In genomic region chr7:45309455-45309854, GRCm38 (mm10) we compare ENCODE assay signal across 9 mouse cellular contexts. TPM values are rescaled to one million over a fixed set of nuclear protein-coding genes. Genes with fewer than 3 reads are reported as not detected.
DNase-seq lines count a peak whose midpoint lies in the region; ATAC-seq lines count a peak whose summit lies in the region.
"Had no signal": no experiment of that assay in that cellular context is flagged by ENCODE, and none has a peak within 500 bp of the region (broad histone marks: within the 10 kb centered on the region; RNA-seq: fewer than 3 reads in every experiment).

No protein-coding gene starts in this region.

- WGBS in intestine, embryonic 14.5 days = 18% methylated on average over 9 of the region's 9 CpGs
- 14% methylated on average over 9 of the region's 9 CpGs for WGBS in intestine, embryonic 16.5 days

- no peak overlapping the region for H3K9ac ChIP-seq in intestine, embryonic 14.5 days (ENCODE audit: low read length)
- H3K9ac ChIP-seq in intestine, embryonic 16.5 days (ENCODE audit: low read depth, low read length) = no peak overlapping the region
- H3K9ac ChIP-seq: limb, embryonic 15.5 days had no signal

- H3K4me1 ChIP-seq in intestine, embryonic 14.5 days (replicated peaks; ENCODE audit: control insufficient read depth, insufficient read depth, low read length) = peaks cover 22% of the 10 kb centered on the region; the same call in 1 of the 2 replicates
- H3K4me1 ChIP-seq in intestine, embryonic 16.5 days (ENCODE audit: control insufficient read depth, insufficient read depth, low read length) = peaks cover 16% of the 10 kb centered on the region

- no peak overlapping the region for H3K4me3 ChIP-seq in intestine, embryonic 14.5 days (ENCODE audit: low read depth, low read length)
- no peak overlapping the region for H3K4me3 ChIP-seq in intestine, embryonic 16.5 days (ENCODE audit: low read length)
- H3K4me3 ChIP-seq: limb, embryonic 15.5 days had no signal

- H3K4me2 ChIP-seq in intestine, embryonic 14.5 days (ENCODE audit: low read length) = no peak overlapping the region
- no peak overlapping the region for H3K4me2 ChIP-seq in intestine, embryonic 16.5 days (ENCODE audit: low read depth, low read length)
- H3K4me2 ChIP-seq: limb, embryonic 15.5 days had no signal

- peak; percentile 72 for DNase-seq in intestine, embryonic 14.5 days (ENCODE audit: low spot score)
- DNase-seq in CD4-positive helper T cell, adult 2 months (ENCODE audit: low read depth, low spot score) = peak; percentile 71
- peak; percentile 90 for DNase-seq in ZHBTc4 (ENCODE audit: low read depth, low spot score)
- peak; percentile 79 for DNase-seq in embryo, embryonic 11 days
- DNase-seq in kidney, postnatal 14 days = peak; percentile 54
- no peak for DNase-seq in yolk sac, embryonic 10.5 days (ENCODE audit: low spot score)

- no peaks in the 10 kb centered on the region for H3K9me3 ChIP-seq in intestine, embryonic 14.5 days (ENCODE audit: control insufficient read depth, low read length)
- H3K9me3 ChIP-seq in intestine, embryonic 16.5 days (ENCODE audit: control insufficient read depth, low read length) = no peaks in the 10 kb centered on the region
- H3K9me3 ChIP-seq: limb, embryonic 15.5 days had no signal

- peaks cover 18% of the 10 kb centered on the region for H3K36me3 ChIP-seq in intestine, embryonic 14.5 days (ENCODE audit: control insufficient read depth, insufficient read depth, low read length)
- H3K36me3 ChIP-seq in intestine, embryonic 16.5 days (ENCODE audit: control insufficient read depth, insufficient read depth, low read length) = peaks cover 6% of the 10 kb centered on the region; the same call in 1 of the 2 replicates

- H3K27me3 ChIP-seq in intestine, embryonic 14.5 days (replicated peaks; ENCODE audit: control insufficient read depth, insufficient read depth, low read length) = no peaks in the 10 kb centered on the region
- no peaks in the 10 kb centered on the region for H3K27me3 ChIP-seq in intestine, embryonic 16.5 days (replicated peaks; ENCODE audit: control insufficient read depth, insufficient read depth, low read length)
- H3K27me3 ChIP-seq: limb, embryonic 15.5 days had no signal

- H3K27ac ChIP-seq in intestine, embryonic 14.5 days (ENCODE audit: low read depth) = no peak overlapping the region
- no peak overlapping the region for H3K27ac ChIP-seq in intestine, embryonic 16.5 days (ENCODE audit: low read length)
- H3K27ac ChIP-seq: limb, embryonic 15.5 days had no signal

- ATAC-seq in intestine, embryonic 14.5 days (replicated peaks; ENCODE audit: low FRiP score, low TSS enrichment, low read depth) = no peak
- no peak for ATAC-seq in intestine, embryonic 16.5 days
- ATAC-seq in monocyte, adult 5-6 weeks (replicated peaks; ENCODE audit: insufficient number of reproducible peaks, low FRiP score, low TSS enrichment, poor library complexity, severe bottlenecking) = peak; percentile 54; the same call in 1 of the 2 replicates

RNA-seq across cellular contexts. Expression of gene Trpm4, which starts 24.1 kb away (rescaled TPM):
- polyA plus RNA-seq in intestine, embryonic 14.5 days (2014; fragmentation: Nextera tagmentation; extraction: Ambion mirVana) = 18.7 and 21.3 TPM in 2 replicates
- polyA plus RNA-seq in intestine, embryonic 16.5 days (2015; fragmentation: Nextera tagmentation; extraction: Ambion mirVana) = 33.4 and 36.3 TPM in 2 replicates
- total RNA-seq in monocyte, adult 5-6 weeks (2017) = 9.7 to 15.3 TPM (median 10.4 TPM) in 3 replicates

RNA-seq across cellular contexts. Expression of gene Hrc, which starts 25.6 kb away (rescaled TPM):
- 0.58 and 0.63 TPM in 2 replicates for polyA plus RNA-seq in intestine, embryonic 14.5 days (2014; fragmentation: Nextera tagmentation; extraction: Ambion mirVana)
- polyA plus RNA-seq in intestine, embryonic 16.5 days (2015; fragmentation: Nextera tagmentation; extraction: Ambion mirVana) = 0.86 and 1.4 TPM in 2 replicates
- not detected in 3 replicates for total RNA-seq in monocyte, adult 5-6 weeks (2017)

RNA-seq across cellular contexts. Expression of gene Slc6a21, which starts 32.1 kb away (rescaled TPM):
- polyA plus RNA-seq in intestine, embryonic 14.5 days (2014; fragmentation: Nextera tagmentation; extraction: Ambion mirVana) = not detected in 2 replicates
- not detected in 2 replicates for polyA plus RNA-seq in intestine, embryonic 16.5 days (2015; fragmentation: Nextera tagmentation; extraction: Ambion mirVana)
- not detected in 3 replicates for total RNA-seq in monocyte, adult 5-6 weeks (2017)
- polyA plus RNA-seq: limb, embryonic 15.5 days had no signal

RNA-seq across cellular contexts. Expression of gene Ppfia3, which starts 57.4 kb away (rescaled TPM):
- 5.5 and 5.8 TPM in 2 replicates for polyA plus RNA-seq in intestine, embryonic 14.5 days (2014; fragmentation: Nextera tagmentation; extraction: Ambion mirVana)
- polyA plus RNA-seq in intestine, embryonic 16.5 days (2015; fragmentation: Nextera tagmentation; extraction: Ambion mirVana) = 10.3 and 12.0 TPM in 2 replicates
- 0.19 TPM in 1 of 3 replicates, not detected in the others for total RNA-seq in monocyte, adult 5-6 weeks (2017)
